Mouse (Mus musculus) kidney, adult 2 months (tissue): ENCODE measurements around the gene Casc3. TPM values are rescaled to one million over a fixed set of nuclear protein-coding genes. Genes with fewer than 3 reads are reported as not detected.
A peak's percentile ranks its signal among the peaks of the same experiment; 100 is the strongest.

Experiments
- DNase-seq: peaks from one replicate; pipeline ENCODE4 v3.0.0; 2021
- H3K27ac ChIP-seq: fragments of 200-500 bp; 2 replicates; pipeline ENCODE4 v1.5.1; 2012; ENCODE audit warnings: low read depth, low read length, control low read depth, inconsistent platforms; ENCODE audit not compliant: insufficient read depth
- H3K27me3 ChIP-seq: fragments of 200-500 bp; replicated peaks from 2 replicates; pipeline ENCODE4 v1.6.1; 2012; ENCODE audit warnings: mild to moderate bottlenecking, moderate library complexity, low read length, inconsistent platforms; ENCODE audit not compliant: control insufficient read depth, insufficient read depth
- H3K36me3 ChIP-seq: fragments of 200-500 bp; 2 replicates; pipeline ENCODE4 v1.6.1; 2012; ENCODE audit warnings: mild to moderate bottlenecking, moderate library complexity, low read length, inconsistent platforms; ENCODE audit not compliant: control insufficient read depth, insufficient read depth
- H3K4me1 ChIP-seq: fragments of 200-500 bp; 2 replicates; pipeline ENCODE4 v1.6.1; 2011; ENCODE audit warnings: low read length; ENCODE audit not compliant: control insufficient read depth, insufficient read depth
- H3K4me3 ChIP-seq: fragments of 200-500 bp; 2 replicates; pipeline ENCODE4 v1.5.1; 2011; ENCODE audit warnings: mild to moderate bottlenecking, low read depth, low read length, control low read depth; ENCODE audit not compliant: insufficient read depth
- CTCF ChIP-seq: fragments of 200-500 bp; conservative IDR thresholded peaks from 2 replicates; pipeline ENCODE4 v1.5.1; 2011; ENCODE audit warnings: low read depth, mild to moderate bottlenecking, control low read depth, low read length, moderate library complexity, mixed read lengths; ENCODE audit not compliant: insufficient read depth, insufficient read length
- POLR2A ChIP-seq: fragments of 200-500 bp; IDR thresholded peaks from one replicate; pipeline ENCODE4 v1.6.1; 2011; ENCODE audit warnings: low read depth, low read length, control low read depth
- WGBS: fragments of 180-500 bp; shearing (Covaris S2); methylation state at CpG from one replicate; pipeline ENCODE4 v1.1.7; 2018; 5-methylcytosine and 5-hydroxymethylcytosine counted together
- polyA plus RNA-seq: library from polyadenylated mRNA; depleted of rRNA; stranded (reverse); fragments of >200 nt; gene quantifications from 2 replicates; pipeline ENCODE4 v1.2.3, GENCODE M21; 2012

The Casc3 gene
- polyA plus RNA-seq, 1 experiment = 24.5 TPM

DNA sequence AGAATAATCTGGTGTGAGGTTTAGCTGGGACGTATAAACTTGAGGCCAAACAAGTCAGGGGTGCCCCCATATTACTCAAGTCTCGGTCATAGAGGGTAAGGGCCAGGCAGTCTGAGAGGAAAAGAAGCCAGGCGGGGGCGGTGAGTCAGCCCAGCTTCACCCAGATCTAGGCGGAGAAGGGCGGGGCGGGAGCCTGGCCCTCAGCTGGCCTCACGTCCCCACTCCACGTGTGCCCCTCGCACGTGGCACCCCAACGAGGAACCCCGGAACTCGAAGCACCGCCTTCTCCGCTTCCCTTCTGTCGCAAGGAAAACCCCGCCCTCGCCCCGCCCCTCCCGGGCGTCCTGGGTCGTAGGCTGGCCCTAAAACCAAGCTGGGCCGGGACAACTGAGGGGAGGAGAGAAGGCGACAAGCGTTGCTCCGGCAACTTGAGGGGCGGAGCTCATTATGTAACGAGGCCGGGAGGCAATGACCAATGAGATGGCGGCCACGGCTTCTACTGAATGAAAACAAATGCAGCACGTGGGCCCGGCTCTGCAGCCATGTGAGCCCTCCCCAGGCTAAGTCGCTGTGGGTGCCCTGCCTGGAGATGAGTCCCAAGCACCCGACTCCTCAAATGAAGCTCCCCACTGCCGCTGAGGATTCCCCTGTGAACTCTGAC, 30.9 kb upstream of the Casc3 start:
- peak; percentile 100 for DNase-seq
- Histone ChIP-seq H3K4me3 (peak overlapping the region; percentile 79), H3K4me1 (peaks cover 19% of the 10 kb centered on the region), H3K36me3 (peaks cover 27% of the 10 kb centered on the region), H3K27me3 (no peaks in the 10 kb centered on the region), H3K27ac (peak overlapping the region; percentile 97)
- WGBS = under 1% methylated on average over 37 of the region's 37 CpGs
- TF ChIP-seq POLR2A (peak; percentile 81), CTCF (no peak)

DNA sequence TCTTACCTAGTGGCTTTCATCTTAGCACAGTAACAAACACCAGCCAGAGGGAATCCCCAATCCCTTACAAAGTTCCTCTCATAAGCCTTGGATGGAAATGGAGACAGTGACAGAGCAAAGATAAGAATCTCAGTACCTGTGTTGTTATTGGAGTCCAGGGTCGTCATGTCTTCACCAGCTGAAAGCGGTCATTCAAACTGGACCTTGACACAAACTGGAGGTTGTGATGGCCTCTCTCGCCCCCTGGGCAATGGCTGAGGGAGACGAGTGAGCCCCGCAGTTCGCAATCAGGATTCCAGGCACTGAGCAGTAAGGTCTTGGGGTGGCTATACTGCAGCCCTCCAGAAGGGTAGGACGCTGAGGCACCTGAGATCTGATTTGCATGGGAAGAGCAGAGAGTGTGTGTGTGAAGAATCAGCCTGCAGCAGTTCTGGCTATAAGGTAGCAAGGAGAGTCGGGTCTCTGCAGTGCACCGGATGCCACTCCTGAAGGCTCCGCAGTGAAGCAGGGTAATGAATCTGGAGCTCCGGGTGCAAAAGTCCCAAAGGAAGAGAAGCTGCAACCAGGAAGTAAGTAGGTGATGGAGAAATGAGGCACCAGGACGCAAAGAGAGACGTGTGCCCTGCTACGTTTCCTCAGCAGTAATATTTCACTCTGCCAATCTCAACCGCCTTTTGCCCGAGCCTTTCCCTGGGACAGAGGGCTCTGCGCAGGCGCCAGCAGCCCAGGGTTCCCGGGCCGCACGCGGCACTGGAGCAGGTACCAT, 29.9 kb upstream of the Casc3 start, which contains the start of gene Nr1d1:
Nr1d1 (minus strand) TSS at position 752 of the 766 bp plus-strand sequence.
- DNase-seq = no peak
- WGBS = under 1% methylated on average over 22 of the region's 22 CpGs
- Histone ChIP-seq H3K36me3 (peaks cover 22% of the 10 kb centered on the region), H3K4me1 (peaks cover 17% of the 10 kb centered on the region), H3K27ac (peak within 1 kb of the TSS; percentile 95), H3K27me3 (no peaks in the 10 kb centered on the region), H3K4me3 (peak within 1 kb of the TSS; percentile 79)
- TF ChIP-seq CTCF (no peak), POLR2A (peak; percentile 97)

DNA sequence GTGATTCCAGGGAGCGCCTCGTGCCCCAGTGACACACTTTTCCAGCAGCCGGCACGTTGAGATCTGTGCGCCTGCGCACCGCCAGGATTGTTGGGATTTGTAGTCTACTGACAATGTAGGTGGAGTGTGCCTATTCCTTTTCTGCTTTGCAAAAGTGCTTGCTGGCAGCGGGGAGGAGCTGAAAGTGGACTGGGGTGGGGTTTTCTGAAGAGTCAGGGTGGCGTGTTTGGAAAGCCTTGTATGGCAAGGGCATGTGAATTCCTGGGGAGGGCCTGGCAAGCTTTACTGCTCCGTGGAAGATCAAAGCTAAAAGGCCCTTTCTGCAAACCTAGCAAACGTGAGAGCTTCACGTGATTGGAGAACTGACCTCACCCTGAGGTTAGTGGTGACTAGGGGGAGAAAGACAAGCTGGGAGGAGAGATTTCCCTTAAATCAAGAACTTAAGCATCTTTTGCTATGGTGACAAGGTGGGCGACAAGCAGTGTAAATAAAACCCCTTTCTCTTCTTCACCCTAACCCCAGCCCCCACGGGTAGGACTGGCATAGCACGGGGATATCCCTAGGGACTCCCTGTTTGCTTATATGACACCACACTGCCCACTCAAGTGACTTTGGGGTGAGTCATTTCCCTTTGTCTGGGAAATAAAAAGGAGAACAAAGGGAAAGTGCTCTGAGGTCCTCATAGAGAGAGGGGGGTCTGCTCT, 29.2 kb upstream of the Casc3 start:
- peak overlapping the region; percentile 95 for H3K27ac ChIP-seq
- H3K27me3 ChIP-seq = no peaks in the 10 kb centered on the region
- WGBS = under 1% methylated on average over 15 of the region's 15 CpGs
- H3K4me3 ChIP-seq = peak overlapping the region; percentile 20
- TF ChIP-seq POLR2A (no peak), CTCF (no peak)
- peaks cover 14% of the 10 kb centered on the region for H3K36me3 ChIP-seq
- DNase-seq = peak; percentile 100
- H3K4me1 ChIP-seq = peaks cover 17% of the 10 kb centered on the region

GRCm38 (mm10) chr11:98776052-98776764, 28.5 kb upstream of the Casc3 start:
- H3K36me3 ChIP-seq = peaks cover 7% of the 10 kb centered on the region; the same call in 1 of the 2 replicates
- DNase-seq = no peak
- H3K27me3 ChIP-seq = no peaks in the 10 kb centered on the region
- H3K27ac ChIP-seq = peak overlapping the region; percentile 95
- WGBS = 25% methylated on average over 12 of the region's 12 CpGs
- peak overlapping the region; percentile 5; the same call in 1 of the 2 replicates for H3K4me3 ChIP-seq
- no peak for TF ChIP-seq POLR2A
- H3K4me1 ChIP-seq = peaks cover 17% of the 10 kb centered on the region

GRCm38 (mm10) chr11:98776843-98777590, 27.7 kb upstream of the Casc3 start:
- H3K4me1 ChIP-seq = peaks cover 20% of the 10 kb centered on the region
- H3K36me3 ChIP-seq = no peaks in the 10 kb centered on the region; the same call in 1 of the 2 replicates
- H3K4me3 ChIP-seq = no peak overlapping the region
- TF ChIP-seq POLR2A (peak; percentile 77), CTCF (no peak)
- no peaks in the 10 kb centered on the region for H3K27me3 ChIP-seq
- H3K27ac ChIP-seq = peak overlapping the region; percentile 95
- WGBS = 7% methylated on average over 9 of the region's 9 CpGs
- peak; percentile 94 for DNase-seq

DNA sequence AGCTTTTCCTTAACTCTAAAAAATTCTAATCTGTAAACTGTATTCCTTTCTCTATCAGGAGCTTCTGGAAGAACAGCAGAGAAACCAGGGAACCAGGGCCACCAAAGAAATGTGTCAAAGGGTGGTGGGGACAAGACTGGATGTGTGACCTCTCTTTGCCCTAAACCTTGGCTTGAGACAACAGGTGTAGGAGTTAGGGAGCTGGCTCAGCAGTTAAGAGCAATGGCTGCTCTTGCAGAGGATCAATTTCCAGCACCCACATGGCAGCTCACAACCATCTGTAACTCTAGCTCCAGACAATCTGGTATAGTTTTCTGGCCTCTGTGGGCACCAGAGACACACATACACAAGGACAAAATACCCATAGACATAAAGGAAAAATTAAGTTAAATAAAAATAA, 26.8 kb upstream of the Casc3 start:
- TF ChIP-seq POLR2A (no peak), CTCF (no peak)
- Histone ChIP-seq H3K4me3 (no peak overlapping the region), H3K27ac (no peak overlapping the region), H3K36me3 (no peaks in the 10 kb centered on the region), H3K27me3 (no peaks in the 10 kb centered on the region), H3K4me1 (peaks cover 26% of the 10 kb centered on the region)
- DNase-seq = no peak
